Mouse (Mus musculus): ENCODE data around the gene Lama2. TPM values are rescaled to one million over a fixed set of nuclear protein-coding genes. Genes with fewer than 3 reads are reported as not detected.

Lama2 gene
- polyA plus RNA-seq, 1 experiment from 2014 or later = 33.2 TPM

- no peak for ATAC-seq (ENCODE audit: insufficient number of reproducible peaks, insufficient read depth, low FRiP score, low read depth)
- Histone ChIP-seq H3K4me1 (ENCODE audit: control insufficient read depth in 2 of 2, insufficient read depth in 2 of 2, low read length in 2 of 2) (no peaks in the 10 kb centered on the region), H3K9me3 (ENCODE audit: control insufficient read depth, low read length) (no peaks in the 10 kb centered on the region), H3K27ac (replicated peaks in 1 of 2; ENCODE audit: control insufficient read depth in 1 of 2, insufficient read depth in 1 of 2, low read depth in 2 of 2, low read length in 2 of 2) (no peak overlapping the region), H3K27me3 (ENCODE audit: control insufficient read depth, insufficient read depth, low read length) (no peaks in the 10 kb centered on the region), H3K4me2 (ENCODE audit: low read length) (no peak overlapping the region), H3K36me3 (ENCODE audit: control insufficient read depth, insufficient read depth, low read length) (no peaks in the 10 kb centered on the region), H3K9ac (ENCODE audit: low read length) (no peak overlapping the region), H3K4me3 (ENCODE audit: control insufficient read depth in 1 of 2, insufficient read depth in 1 of 2, low read depth in 1 of 2, low read length in 2 of 2) (no peak overlapping the region)
- WGBS = 63% methylated on average over 2 of the region's 2 CpGs
Measured at GRCm38 (mm10) chr10:27267432-27267831, 352.1 kb downstream of the Lama2 start.

- no peak overlapping the region for H3K4me2 ChIP-seq (ENCODE audit: low read length)
- no peaks in the 10 kb centered on the region for H3K36me3 ChIP-seq (ENCODE audit: control insufficient read depth, insufficient read depth, low read length)
- no peaks in the 10 kb centered on the region for H3K4me1 ChIP-seq (ENCODE audit: control insufficient read depth in 2 of 2, insufficient read depth in 2 of 2, low read length in 2 of 2)
- 47% methylated on average over 2 of the region's 2 CpGs for WGBS
- H3K9ac ChIP-seq (ENCODE audit: low read length) = no peak overlapping the region
- no peak for ATAC-seq (ENCODE audit: insufficient number of reproducible peaks, insufficient read depth, low FRiP score, low read depth)
- H3K27ac ChIP-seq (replicated peaks in 1 of 2; ENCODE audit: control insufficient read depth in 1 of 2, insufficient read depth in 1 of 2, low read depth in 2 of 2, low read length in 2 of 2) = no peak overlapping the region
- no peaks in the 10 kb centered on the region for H3K9me3 ChIP-seq (ENCODE audit: control insufficient read depth, low read length)
- H3K27me3 ChIP-seq (ENCODE audit: control insufficient read depth, insufficient read depth, low read length) = no peaks in the 10 kb centered on the region
- H3K4me3 ChIP-seq (ENCODE audit: control insufficient read depth in 1 of 2, insufficient read depth in 1 of 2, low read depth in 1 of 2, low read length in 2 of 2) = no peak overlapping the region
Measured at GRCm38 (mm10) chr10:27265812-27266211, 353.7 kb downstream of the Lama2 start.

DNA sequence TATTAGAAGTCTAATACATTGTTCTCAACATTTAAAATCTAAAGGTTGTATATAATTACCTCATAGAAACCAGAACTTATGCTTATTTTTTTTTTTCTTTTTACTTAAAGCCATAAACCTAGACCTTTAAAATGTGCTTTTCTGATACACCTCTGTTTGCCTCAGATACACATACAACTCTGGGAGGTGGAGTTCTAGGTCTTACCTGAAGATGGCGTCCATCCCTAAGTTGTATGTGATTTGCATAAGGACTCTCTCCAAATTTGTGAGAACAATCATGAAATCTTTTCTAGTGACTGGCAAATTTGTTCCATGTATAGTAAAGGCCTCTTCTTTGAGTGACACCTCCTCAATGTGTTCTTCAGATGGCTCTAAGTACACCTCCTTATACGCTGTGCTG is 354.8 kb downstream of the Lama2 start:
- Histone ChIP-seq H3K9me3 (ENCODE audit: control insufficient read depth, low read length) (no peaks in the 10 kb centered on the region), H3K4me2 (ENCODE audit: low read length) (no peak overlapping the region), H3K27me3 (ENCODE audit: control insufficient read depth, insufficient read depth, low read length) (no peaks in the 10 kb centered on the region), H3K4me3 (ENCODE audit: control insufficient read depth in 1 of 2, insufficient read depth in 1 of 2, low read depth in 1 of 2, low read length in 2 of 2) (no peak overlapping the region), H3K9ac (ENCODE audit: low read length) (no peak overlapping the region), H3K27ac (replicated peaks in 1 of 2; ENCODE audit: control insufficient read depth in 1 of 2, insufficient read depth in 1 of 2, low read depth in 2 of 2, low read length in 2 of 2) (no peak overlapping the region), H3K4me1 (ENCODE audit: control insufficient read depth in 2 of 2, insufficient read depth in 2 of 2, low read length in 2 of 2) (no peaks in the 10 kb centered on the region), H3K36me3 (ENCODE audit: control insufficient read depth, insufficient read depth, low read length) (no peaks in the 10 kb centered on the region)
- 57% methylated on average over 2 of the region's 2 CpGs for WGBS
- no peak for ATAC-seq (ENCODE audit: insufficient number of reproducible peaks, insufficient read depth, low FRiP score, low read depth)

GRCm38 (mm10) chr10:27249741-27250140 is 369.8 kb downstream of the Lama2 start:
- Histone ChIP-seq H3K9me3 (ENCODE audit: control insufficient read depth, low read length) (no peaks in the 10 kb centered on the region), H3K36me3 (ENCODE audit: control insufficient read depth, insufficient read depth, low read length) (no peaks in the 10 kb centered on the region), H3K4me1 (ENCODE audit: control insufficient read depth in 2 of 2, insufficient read depth in 2 of 2, low read length in 2 of 2) (no peaks in the 10 kb centered on the region), H3K27ac (replicated peaks in 1 of 2; ENCODE audit: control insufficient read depth in 1 of 2, insufficient read depth in 1 of 2, low read depth in 2 of 2, low read length in 2 of 2) (no peak overlapping the region), H3K9ac (ENCODE audit: low read length) (no peak overlapping the region), H3K4me2 (ENCODE audit: low read length) (no peak overlapping the region), H3K27me3 (ENCODE audit: control insufficient read depth, insufficient read depth, low read length) (no peaks in the 10 kb centered on the region), H3K4me3 (ENCODE audit: control insufficient read depth in 1 of 2, insufficient read depth in 1 of 2, low read depth in 1 of 2, low read length in 2 of 2) (no peak overlapping the region)
- ATAC-seq (ENCODE audit: insufficient number of reproducible peaks, insufficient read depth, low FRiP score, low read depth) = no peak
- 92% methylated on average over 1 of the region's 1 CpGs for WGBS

DNA sequence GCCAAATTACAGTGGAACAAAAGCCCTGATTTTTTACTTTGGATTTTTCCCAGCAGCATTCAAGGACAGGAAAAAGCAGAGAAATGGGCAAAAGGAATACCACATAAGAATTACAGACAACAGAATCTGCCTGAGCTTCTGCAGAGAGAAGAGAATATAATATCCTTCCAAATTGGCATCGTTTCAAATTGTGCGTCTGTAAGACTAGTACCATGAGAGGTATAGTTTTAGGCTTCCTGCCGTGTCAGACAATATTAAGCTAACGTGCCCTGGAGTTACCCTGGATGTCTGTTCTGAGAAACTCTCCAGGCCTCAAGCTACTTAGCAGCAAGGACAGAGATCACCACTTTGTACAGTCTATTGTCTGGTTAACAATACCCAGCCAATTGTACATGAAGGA is 384.8 kb downstream of the Lama2 start:
- no peak overlapping the region for H3K4me3 ChIP-seq (ENCODE audit: control insufficient read depth in 1 of 2, insufficient read depth in 1 of 2, low read depth in 1 of 2, low read length in 2 of 2)
- no peaks in the 10 kb centered on the region for H3K9me3 ChIP-seq (ENCODE audit: control insufficient read depth, low read length)
- 41% methylated on average over 4 of the region's 4 CpGs for WGBS
- ATAC-seq (ENCODE audit: insufficient number of reproducible peaks, insufficient read depth, low FRiP score, low read depth) = no peak
- H3K9ac ChIP-seq (ENCODE audit: low read length) = no peak overlapping the region
- H3K27me3 ChIP-seq (ENCODE audit: control insufficient read depth, insufficient read depth, low read length) = no peaks in the 10 kb centered on the region
- 0 out of 4 replicates have a peak, but pooled peaks cover 0 to 3% of the 10 kb centered on the region in 2 experiments for H3K4me1 ChIP-seq (ENCODE audit: control insufficient read depth in 2 of 2, insufficient read depth in 2 of 2, low read length in 2 of 2)
- no peak overlapping the region for H3K27ac ChIP-seq (replicated peaks in 1 of 2; ENCODE audit: control insufficient read depth in 1 of 2, insufficient read depth in 1 of 2, low read depth in 2 of 2, low read length in 2 of 2)
- no peaks in the 10 kb centered on the region for H3K36me3 ChIP-seq (ENCODE audit: control insufficient read depth, insufficient read depth, low read length)
- no peak overlapping the region for H3K4me2 ChIP-seq (ENCODE audit: low read length)

- H3K9ac ChIP-seq (ENCODE audit: low read length) = no peak overlapping the region
- H3K4me1 ChIP-seq (ENCODE audit: control insufficient read depth in 2 of 2, insufficient read depth in 2 of 2, low read length in 2 of 2) = 0 out of 4 replicates have a peak, but pooled peaks cover 0 to 3% of the 10 kb centered on the region in 2 experiments
- ATAC-seq (ENCODE audit: insufficient number of reproducible peaks, insufficient read depth, low FRiP score, low read depth) = no peak
- WGBS = 48% methylated on average over 5 of the region's 5 CpGs
- no peak overlapping the region for H3K4me3 ChIP-seq (ENCODE audit: control insufficient read depth in 1 of 2, insufficient read depth in 1 of 2, low read depth in 1 of 2, low read length in 2 of 2)
- no peaks in the 10 kb centered on the region for H3K36me3 ChIP-seq (ENCODE audit: control insufficient read depth, insufficient read depth, low read length)
- H3K27me3 ChIP-seq (ENCODE audit: control insufficient read depth, insufficient read depth, low read length) = no peaks in the 10 kb centered on the region
- H3K9me3 ChIP-seq (ENCODE audit: control insufficient read depth, low read length) = no peaks in the 10 kb centered on the region
- H3K4me2 ChIP-seq (ENCODE audit: low read length) = no peak overlapping the region
- no peak overlapping the region for H3K27ac ChIP-seq (replicated peaks in 1 of 2; ENCODE audit: control insufficient read depth in 1 of 2, insufficient read depth in 1 of 2, low read depth in 2 of 2, low read length in 2 of 2)
Measured at GRCm38 (mm10) chr10:27233577-27233976, 386.0 kb downstream of the Lama2 start.

GRCm38 (mm10) chr10:27223815-27224375 is 395.7 kb downstream of the Lama2 start:
- H3K27ac ChIP-seq (replicated peaks in 1 of 2; ENCODE audit: control insufficient read depth in 1 of 2, insufficient read depth in 1 of 2, low read depth in 2 of 2, low read length in 2 of 2) = no peak overlapping the region
- no peak overlapping the region for H3K9ac ChIP-seq (ENCODE audit: low read length)
- H3K36me3 ChIP-seq (ENCODE audit: control insufficient read depth, insufficient read depth, low read length) = no peaks in the 10 kb centered on the region
- no peaks in the 10 kb centered on the region for H3K9me3 ChIP-seq (ENCODE audit: control insufficient read depth, low read length)
- no peaks in the 10 kb centered on the region for H3K27me3 ChIP-seq (ENCODE audit: control insufficient read depth, insufficient read depth, low read length)
- 82% methylated on average over 8 of the region's 8 CpGs for WGBS
- no peak for ATAC-seq (ENCODE audit: insufficient number of reproducible peaks, insufficient read depth, low FRiP score, low read depth)
- H3K4me2 ChIP-seq (ENCODE audit: low read length) = no peak overlapping the region
- no peaks in the 10 kb centered on the region for H3K4me1 ChIP-seq (ENCODE audit: control insufficient read depth in 2 of 2, insufficient read depth in 2 of 2, low read length in 2 of 2)
- no peak overlapping the region for H3K4me3 ChIP-seq (ENCODE audit: control insufficient read depth in 1 of 2, insufficient read depth in 1 of 2, low read depth in 1 of 2, low read length in 2 of 2)

GRCm38 (mm10) chr10:27222639-27223315 is 396.8 kb downstream of the Lama2 start:
- no peak for ATAC-seq (ENCODE audit: insufficient number of reproducible peaks, insufficient read depth, low FRiP score, low read depth)

More at GRCm38 (mm10) chr10:27222639-27223315, 396.8 kb downstream of the Lama2 start:
- H3K9me3 ChIP-seq (ENCODE audit: control insufficient read depth, low read length) = no peaks in the 10 kb centered on the region
- H3K4me1 ChIP-seq (ENCODE audit: control insufficient read depth in 2 of 2, insufficient read depth in 2 of 2, low read length in 2 of 2) = no peaks in the 10 kb centered on the region
- no peaks in the 10 kb centered on the region for H3K27me3 ChIP-seq (ENCODE audit: control insufficient read depth, insufficient read depth, low read length)
- H3K4me3 ChIP-seq (ENCODE audit: control insufficient read depth in 1 of 2, insufficient read depth in 1 of 2, low read depth in 1 of 2, low read length in 2 of 2) = no peak overlapping the region
- no peak overlapping the region for H3K9ac ChIP-seq (ENCODE audit: low read length)
- H3K4me2 ChIP-seq (ENCODE audit: low read length) = no peak overlapping the region
- H3K27ac ChIP-seq (replicated peaks in 1 of 2; ENCODE audit: control insufficient read depth in 1 of 2, insufficient read depth in 1 of 2, low read depth in 2 of 2, low read length in 2 of 2) = no peak overlapping the region
- no peaks in the 10 kb centered on the region for H3K36me3 ChIP-seq (ENCODE audit: control insufficient read depth, insufficient read depth, low read length)
- WGBS = 78% methylated on average over 6 of the region's 6 CpGs

Data from heart, embryonic 14.5 days (tissue).